Mouse (Mus musculus) CD8-positive naive resting alpha-beta T cell, adult 2 months (primary cell): Measurements from ENCODE around the gene Papss1.

Experiments used
- DNase-seq, 2 experiments: peaks; one replicate each; pipeline ENCODE4 v3.0.0; 2022; ENCODE audit warnings: low read depth in 2 of 2, low spot score in 2 of 2

The Papss1 gene

GRCm38 (mm10) chr3:131630407-131631317 lies 66.1 kb downstream of the Papss1 start:
- no peak for DNase-seq

- no peak for DNase-seq
Measured at GRCm38 (mm10) chr3:131631318-131631870, 66.8 kb downstream of the Papss1 start.

GRCm38 (mm10) chr3:131634091-131634490 lies 69.5 kb downstream of the Papss1 start:
- no peak for DNase-seq

- DNase-seq = no peak
Measured at GRCm38 (mm10) chr3:131636126-131636525, 71.6 kb downstream of the Papss1 start.

GRCm38 (mm10) chr3:131637008-131637407 lies 72.4 kb downstream of the Papss1 start:
- DNase-seq = no peak

GRCm38 (mm10) chr3:131637664-131638063 lies 73.1 kb downstream of the Papss1 start:
- DNase-seq = no peak

- DNase-seq = no peak
Measured at GRCm38 (mm10) chr3:131638216-131638615, 73.6 kb downstream of the Papss1 start.

GRCm38 (mm10) chr3:131642681-131643292 lies 78.2 kb downstream of the Papss1 start:
- no peak for DNase-seq

- DNase-seq = no peak
Measured at GRCm38 (mm10) chr3:131645203-131645602, 80.6 kb downstream of the Papss1 start.

GRCm38 (mm10) chr3:131654366-131654765 lies 89.8 kb downstream of the Papss1 start:
- DNase-seq = no peak

GRCm38 (mm10) chr3:131656032-131656431 lies 91.5 kb downstream of the Papss1 start:
- no peak for DNase-seq

- no peak for DNase-seq
Measured at GRCm38 (mm10) chr3:131660126-131660525, 95.6 kb downstream of the Papss1 start.

GRCm38 (mm10) chr3:131660629-131661028 lies 96.1 kb downstream of the Papss1 start:
- no peak for DNase-seq

- DNase-seq = no peak
Measured at GRCm38 (mm10) chr3:131662589-131663148, 98.1 kb downstream of the Papss1 start.

- DNase-seq = no peak
Measured at GRCm38 (mm10) chr3:131669910-131670309, 105.3 kb downstream of the Papss1 start.

GRCm38 (mm10) chr3:131686106-131686505 lies 121.5 kb downstream of the Papss1 start:
- DNase-seq = no peak

- no peak for DNase-seq
Measured at GRCm38 (mm10) chr3:131689949-131690348, 125.4 kb downstream of the Papss1 start.

GRCm38 (mm10) chr3:131690543-131690942 lies 126.0 kb downstream of the Papss1 start:
- DNase-seq = no peak

GRCm38 (mm10) chr3:131691202-131691601 lies 126.6 kb downstream of the Papss1 start:
- DNase-seq = no peak
